Mouse (Mus musculus) liver, embryonic 13.5 days (tissue): ENCODE results near the gene Unc13c. TPM values are rescaled to one million over a fixed set of nuclear protein-coding genes. Genes with fewer than 3 reads are reported as not detected.

Source experiments
- ATAC-seq: fragments of 200-750 bp; cut with Nextera tagmentation; 2 replicates; pipeline ENCODE4 v1.8.0; 2017; ENCODE audit warnings: low read depth, mild to moderate bottlenecking, moderate number of reproducible peaks, moderate library complexity
- DNase-seq: peaks from one replicate; pipeline ENCODE4 v3.0.0; 2022
- H3K27ac ChIP-seq: fragments of 300-500 bp; sonication (generic); 2 replicates; pipeline ENCODE4 v1.5.1; 2015; ENCODE audit warnings: moderate library complexity, mild to moderate bottlenecking, inconsistent platforms
- H3K27me3 ChIP-seq: fragments of 300-500 bp; sonication (generic); 2 replicates; pipeline ENCODE4 v1.6.1; 2015; ENCODE audit warnings: mild to moderate bottlenecking, inconsistent platforms
- H3K36me3 ChIP-seq: fragments of 300-500 bp; sonication (generic); 2 replicates; pipeline ENCODE4 v1.6.1; 2015; ENCODE audit warnings: mild to moderate bottlenecking, inconsistent platforms
- H3K4me1 ChIP-seq: fragments of 300-500 bp; sonication (generic); replicated peaks from 2 replicates; pipeline ENCODE4 v1.6.1; 2015; ENCODE audit warnings: inconsistent platforms
- H3K4me2 ChIP-seq: fragments of 300-500 bp; sonication (generic); 2 replicates; pipeline ENCODE4 v1.6.1; 2015; ENCODE audit warnings: inconsistent platforms, mild to moderate bottlenecking, moderate library complexity
- H3K4me3 ChIP-seq: fragments of 300-500 bp; sonication (generic); replicated peaks from 2 replicates; pipeline ENCODE4 v1.5.1; 2015; ENCODE audit warnings: mild to moderate bottlenecking, inconsistent platforms
- H3K9ac ChIP-seq: fragments of 300-500 bp; sonication (generic); 2 replicates; pipeline ENCODE4 v1.6.1; 2015; ENCODE audit warnings: mild to moderate bottlenecking, inconsistent platforms
- H3K9me3 ChIP-seq: fragments of 300-500 bp; sonication (generic); replicated peaks from 2 replicates; pipeline ENCODE4 v1.6.1; 2016; ENCODE audit warnings: inconsistent platforms
- WGBS: fragments of 180-500 bp; shearing (Covaris S2); methylation state at CpG from one replicate; pipeline ENCODE4 v1.1.7; 2015; ENCODE audit not compliant: insufficient replicate concordance; 5-methylcytosine and 5-hydroxymethylcytosine counted together
- polyA plus RNA-seq: library from polyadenylated mRNA; unstranded; fragments of >200 nt; fragmentation: Nextera tagmentation; extraction: Ambion mirVana; gene quantifications from 2 replicates; pipeline ENCODE4 v1.2.1, GENCODE M21; 2015

Unc13c gene
- 0.02 and 0.06 TPM in 2 replicates for polyA plus RNA-seq

- 3% methylated on average over 17 of the region's 17 CpGs for WGBS
- no peak within 1 kb of the TSS for H3K9ac ChIP-seq
- H3K27ac ChIP-seq = no peak within 1 kb of the TSS
- H3K4me3 ChIP-seq = no peak within 1 kb of the TSS
- peak within 1 kb of the TSS; percentile 17; the same call in 1 of the 2 replicates for H3K4me2 ChIP-seq
- DNase-seq (no peak), ATAC-seq (no peak)
- no peaks in the 10 kb centered on the region for H3K4me1 ChIP-seq
- H3K27me3 ChIP-seq = no peaks in the 10 kb centered on the region; the same call in 1 of the 2 replicates
- no peaks in the 10 kb centered on the region for H3K36me3 ChIP-seq
- H3K9me3 ChIP-seq = no peaks in the 10 kb centered on the region
Observed at GRCm38 (mm10) chr9:73968641-73969121, at the start of gene Unc13c. Gene Unc13c (minus strand): TSS chr9:73968966.

- ATAC-seq (no peak), DNase-seq (no peak)
- Histone ChIP-seq H3K4me3 (no peak overlapping the region), H3K4me2 (no peak overlapping the region), H3K9me3 (no peaks in the 10 kb centered on the region), H3K9ac (no peak overlapping the region), H3K27me3 (no peaks in the 10 kb centered on the region), H3K36me3 (no peaks in the 10 kb centered on the region), H3K27ac (no peak overlapping the region), H3K4me1 (no peaks in the 10 kb centered on the region)
- WGBS = 68% methylated on average over 7 of the region's 7 CpGs
Observed at GRCm38 (mm10) chr9:74007976-74008686, 39.4 kb upstream of the Unc13c start.

DNA sequence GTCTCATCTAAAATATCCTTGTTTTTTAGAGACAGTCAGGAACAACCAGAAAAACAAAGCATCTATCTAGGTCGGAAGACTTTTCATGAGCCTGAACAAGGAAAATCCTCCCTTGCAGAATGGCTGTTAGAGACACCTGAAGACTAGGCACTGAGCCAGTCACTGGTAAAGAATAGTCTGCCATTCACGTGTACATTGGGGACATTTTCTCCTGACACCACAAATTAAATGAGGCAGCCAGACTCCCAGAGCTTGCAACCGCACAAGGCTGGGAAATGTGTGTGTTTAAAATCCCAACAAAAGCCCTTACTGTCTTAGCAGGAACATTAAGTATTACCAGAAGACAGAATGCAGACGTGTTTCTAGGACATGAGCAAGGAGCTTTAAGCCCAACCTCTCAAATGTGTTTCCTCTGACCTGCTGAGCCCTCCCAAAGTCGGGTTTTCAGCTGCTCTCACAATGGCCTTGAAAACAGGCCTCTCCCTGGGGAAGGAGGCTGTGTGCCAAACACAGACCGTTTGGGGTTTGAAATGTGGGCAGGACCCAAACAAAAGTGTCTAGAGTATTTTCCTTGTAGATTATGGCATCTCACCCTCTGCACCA, 33.7 kb upstream of the Unc13c start:
- no peaks in the 10 kb centered on the region for H3K27me3 ChIP-seq
- WGBS = 42% methylated on average over 6 of the region's 6 CpGs
- ATAC-seq = no peak
- H3K27ac ChIP-seq = no peak overlapping the region
- no peak overlapping the region for H3K4me2 ChIP-seq
- no peaks in the 10 kb centered on the region for H3K36me3 ChIP-seq
- no peak overlapping the region for H3K4me3 ChIP-seq
- DNase-seq = no peak
- H3K9ac ChIP-seq = no peak overlapping the region
- H3K4me1 ChIP-seq = no peaks in the 10 kb centered on the region
- no peaks in the 10 kb centered on the region for H3K9me3 ChIP-seq

DNA sequence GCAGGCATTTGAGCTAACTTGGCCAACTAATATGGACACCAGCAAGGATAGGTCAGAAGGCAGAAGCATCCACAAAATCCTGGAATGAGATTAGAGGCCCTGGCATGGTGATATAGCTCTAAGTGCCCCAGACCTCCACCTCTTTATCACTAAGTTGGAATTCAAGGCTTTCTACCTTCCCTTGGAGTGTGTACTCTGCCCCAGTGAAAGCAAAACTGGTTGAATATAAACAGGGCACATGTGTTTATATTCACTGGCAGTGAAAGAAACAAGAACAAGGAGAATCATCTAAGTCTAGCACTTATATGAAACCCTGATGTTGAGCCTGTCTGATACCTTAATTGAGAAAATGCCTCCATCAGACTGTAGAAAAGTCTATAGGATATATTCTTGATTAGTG, 19.3 kb upstream of the Unc13c start:
- Histone ChIP-seq H3K36me3 (no peaks in the 10 kb centered on the region), H3K4me1 (no peaks in the 10 kb centered on the region), H3K9ac (no peak overlapping the region), H3K27me3 (no peaks in the 10 kb centered on the region), H3K4me3 (no peak overlapping the region), H3K27ac (no peak overlapping the region), H3K4me2 (no peak overlapping the region), H3K9me3 (no peaks in the 10 kb centered on the region)
- no peak for ATAC-seq
- DNase-seq = no peak

DNA sequence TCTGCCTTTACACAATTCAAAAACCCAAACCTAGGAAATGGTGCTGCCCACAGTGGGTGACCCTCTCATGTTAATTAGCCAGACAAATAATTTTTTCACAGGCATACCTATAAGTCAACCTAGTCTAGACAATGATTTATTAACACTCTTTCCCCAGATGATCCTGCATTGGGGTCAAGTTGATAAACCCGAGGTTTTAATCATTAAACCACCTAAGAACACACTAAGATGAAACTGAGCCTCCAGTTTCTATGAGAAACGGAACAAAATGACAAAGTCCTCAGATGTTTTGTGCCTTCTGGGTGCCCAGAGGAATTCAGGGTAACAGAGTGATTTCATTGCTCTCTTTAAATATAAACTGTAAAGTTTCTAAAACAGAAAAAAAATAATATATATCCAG, 18.5 kb upstream of the Unc13c start:
- DNase-seq = no peak
- no peak overlapping the region for H3K9ac ChIP-seq
- no peaks in the 10 kb centered on the region for H3K4me1 ChIP-seq
- no peaks in the 10 kb centered on the region for H3K27me3 ChIP-seq
- 48% methylated on average over 2 of the region's 2 CpGs for WGBS
- no peak overlapping the region for H3K4me3 ChIP-seq
- no peak overlapping the region for H3K4me2 ChIP-seq
- no peaks in the 10 kb centered on the region for H3K9me3 ChIP-seq
- H3K27ac ChIP-seq = no peak overlapping the region
- no peaks in the 10 kb centered on the region for H3K36me3 ChIP-seq
- no peak for ATAC-seq

DNA sequence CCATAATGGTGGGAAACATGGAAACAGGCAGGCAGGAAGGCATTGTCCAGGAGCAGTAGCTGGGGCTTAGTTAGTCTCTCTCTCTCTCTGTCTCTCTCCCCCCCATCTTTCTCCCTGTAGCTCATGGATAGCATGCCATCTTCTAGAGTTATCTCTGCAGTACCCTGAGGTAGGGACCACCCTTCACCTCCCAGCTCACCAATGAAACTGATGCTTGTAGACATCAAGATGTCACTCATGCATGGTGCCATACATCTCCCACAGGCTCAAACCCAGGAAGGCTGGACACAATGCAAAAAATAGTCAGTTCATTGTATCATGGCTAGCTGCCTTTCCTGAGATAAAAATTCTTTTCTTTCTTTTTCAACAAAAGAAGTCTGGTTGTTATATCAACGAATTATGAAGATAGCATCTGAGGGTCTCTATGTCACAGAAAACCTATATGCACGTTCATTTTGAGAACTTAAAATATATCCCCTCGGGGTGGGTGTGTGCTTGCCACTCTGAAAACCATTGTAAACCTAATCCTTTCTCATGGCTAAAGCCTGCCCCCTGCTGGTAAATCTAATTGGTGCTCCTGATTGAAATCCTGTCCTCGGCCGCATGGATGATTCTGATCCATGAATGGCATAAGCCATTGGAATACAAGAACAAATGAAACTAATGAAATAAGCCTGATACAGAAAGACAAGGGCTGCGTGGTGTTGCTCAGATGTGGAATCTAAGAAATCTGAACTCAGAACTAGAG, 14.0 kb upstream of the Unc13c start:
- Histone ChIP-seq H3K4me2 (no peak overlapping the region), H3K4me1 (no peaks in the 10 kb centered on the region), H3K27me3 (no peaks in the 10 kb centered on the region), H3K27ac (no peak overlapping the region), H3K4me3 (no peak overlapping the region), H3K9ac (no peak overlapping the region), H3K9me3 (no peaks in the 10 kb centered on the region), H3K36me3 (no peaks in the 10 kb centered on the region)
- ATAC-seq (no peak), DNase-seq (peak; percentile 1)
- 10% methylated on average over 6 of the region's 6 CpGs for WGBS

DNA sequence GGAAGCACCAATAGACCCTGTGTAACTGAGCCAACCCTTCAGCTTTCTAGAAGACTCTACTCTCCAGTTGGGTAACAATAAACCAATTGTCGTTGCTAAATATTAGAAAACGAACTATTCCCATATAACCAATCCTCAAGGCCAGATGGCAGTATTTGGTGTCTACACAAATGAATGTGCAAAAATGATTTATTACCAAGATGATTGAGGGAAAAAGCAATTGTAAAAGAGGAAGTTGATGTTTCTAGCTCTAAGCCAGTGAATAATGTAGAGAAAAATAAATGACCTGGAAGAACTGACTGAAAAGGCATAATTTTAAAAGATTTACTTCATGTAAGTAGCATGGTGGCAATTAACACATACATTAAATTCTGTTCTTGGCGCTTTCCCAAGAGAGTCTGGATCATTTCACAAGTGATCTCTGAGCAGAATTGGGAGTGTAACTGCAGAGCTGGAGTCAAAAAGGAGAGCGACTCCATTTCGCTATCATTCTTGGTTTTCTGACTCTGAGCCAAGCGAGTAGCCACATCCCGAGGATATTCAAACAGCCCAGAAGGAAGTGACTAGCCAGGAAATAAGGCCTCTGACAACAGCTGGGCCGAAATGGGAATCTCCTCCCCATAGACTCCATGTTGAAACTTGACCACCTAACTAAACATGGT, 3.7 kb upstream of the Unc13c start:
- H3K36me3 ChIP-seq = no peaks in the 10 kb centered on the region
- H3K9ac ChIP-seq = no peak overlapping the region
- ATAC-seq (no peak), DNase-seq (no peak)
- H3K27me3 ChIP-seq = no peaks in the 10 kb centered on the region; the same call in 1 of the 2 replicates
- no peaks in the 10 kb centered on the region for H3K4me1 ChIP-seq
- no peaks in the 10 kb centered on the region for H3K9me3 ChIP-seq
- WGBS = 53% methylated on average over 8 of the region's 8 CpGs
- no peak overlapping the region for H3K4me3 ChIP-seq
- no peak overlapping the region for H3K4me2 ChIP-seq
- no peak overlapping the region for H3K27ac ChIP-seq

GRCm38 (mm10) chr9:73970717-73971116, 2.0 kb upstream of the Unc13c start:
- no peak for ATAC-seq
- no peak overlapping the region for H3K4me2 ChIP-seq
- no peaks in the 10 kb centered on the region for H3K9me3 ChIP-seq
- no peak overlapping the region for H3K9ac ChIP-seq
- H3K4me1 ChIP-seq = no peaks in the 10 kb centered on the region
- no peaks in the 10 kb centered on the region for H3K36me3 ChIP-seq
- H3K4me3 ChIP-seq = no peak overlapping the region
- no peak overlapping the region for H3K27ac ChIP-seq
- 73% methylated on average over 9 of the region's 9 CpGs for WGBS
- no peak for DNase-seq
- no peaks in the 10 kb centered on the region; the same call in 1 of the 2 replicates for H3K27me3 ChIP-seq

DNA sequence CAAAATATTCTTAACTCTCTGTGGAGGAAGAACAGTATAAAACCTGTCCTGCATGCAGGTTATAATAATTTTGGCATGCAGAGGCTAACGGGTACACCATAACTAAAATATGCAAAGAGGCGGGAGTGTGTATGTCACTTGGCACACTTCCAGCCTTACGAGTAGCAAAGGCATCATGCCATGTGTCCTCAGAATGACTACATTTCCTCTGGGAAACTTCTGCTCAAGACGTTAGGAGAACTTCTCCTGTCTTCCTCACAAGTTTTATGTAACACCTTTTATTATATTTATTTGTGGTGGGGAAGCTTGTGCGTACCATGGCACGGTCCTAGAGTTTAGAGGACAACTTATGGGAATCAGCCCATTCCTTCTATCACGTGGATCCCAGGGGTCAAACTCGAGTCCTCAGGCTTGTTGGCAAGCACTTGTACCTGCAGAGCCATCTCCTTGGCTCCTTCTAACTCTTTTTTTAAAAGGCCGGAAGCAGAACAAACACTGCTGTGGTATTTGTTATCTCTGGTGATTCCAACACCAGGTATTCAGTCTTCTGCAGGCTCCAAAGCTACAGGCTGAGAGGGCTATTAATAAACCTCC, 3.3 kb downstream of the Unc13c start:
- Histone ChIP-seq H3K36me3 (no peaks in the 10 kb centered on the region), H3K9ac (no peak overlapping the region), H3K9me3 (no peaks in the 10 kb centered on the region), H3K4me1 (no peaks in the 10 kb centered on the region), H3K27ac (no peak overlapping the region), H3K4me2 (no peak overlapping the region), H3K4me3 (no peak overlapping the region), H3K27me3 (no peaks in the 10 kb centered on the region; the same call in 1 of the 2 replicates)
- no peak for DNase-seq
- no peak for ATAC-seq
- WGBS = 57% methylated on average over 9 of the region's 9 CpGs

DNA sequence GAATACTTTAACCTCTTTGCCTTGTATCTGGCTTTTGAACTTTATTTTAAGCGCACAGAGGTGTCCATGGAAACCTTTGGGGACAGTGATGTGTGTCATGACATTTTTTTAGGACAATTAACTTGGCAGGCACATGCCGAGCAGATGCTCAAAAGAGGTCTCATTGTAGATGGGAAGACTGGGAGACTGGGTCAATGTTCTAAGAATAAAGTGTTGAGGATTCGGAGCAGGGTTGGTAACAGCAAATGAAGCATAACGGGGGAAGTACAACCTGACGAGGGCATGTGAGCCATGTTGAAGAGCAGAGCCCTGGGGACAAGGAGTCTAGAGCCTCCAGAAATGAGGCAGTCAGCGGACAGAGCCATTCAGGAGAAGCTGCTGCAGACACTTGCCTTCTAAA, 6.3 kb downstream of the Unc13c start:
- ATAC-seq (no peak), DNase-seq (no peak)
- Histone ChIP-seq H3K4me2 (no peak overlapping the region), H3K9me3 (no peaks in the 10 kb centered on the region), H3K4me3 (no peak overlapping the region), H3K27me3 (no peaks in the 10 kb centered on the region), H3K4me1 (no peaks in the 10 kb centered on the region), H3K27ac (no peak overlapping the region), H3K9ac (no peak overlapping the region), H3K36me3 (no peaks in the 10 kb centered on the region)
- WGBS = 68% methylated on average over 6 of the region's 6 CpGs

DNA sequence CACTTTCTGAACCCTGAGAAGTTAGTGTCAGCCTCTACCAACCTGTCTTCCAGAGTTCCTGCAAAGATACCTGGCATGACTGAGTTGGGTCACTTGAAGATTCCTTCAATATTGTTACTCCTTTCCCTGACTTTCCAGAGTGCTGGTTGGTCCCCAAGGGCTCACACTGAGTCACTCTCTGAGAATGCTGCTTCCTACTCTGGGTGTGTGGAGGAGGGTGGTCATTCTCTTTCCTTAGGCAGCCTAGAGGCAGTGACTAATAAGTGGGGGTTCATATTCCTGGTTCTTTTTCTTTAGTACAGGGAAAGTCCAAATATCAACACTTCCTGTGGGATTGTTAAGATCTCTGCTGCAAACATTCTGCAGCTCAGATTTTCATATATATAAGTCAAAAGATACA, 16.4 kb downstream of the Unc13c start:
- Histone ChIP-seq H3K4me1 (no peaks in the 10 kb centered on the region), H3K36me3 (no peaks in the 10 kb centered on the region), H3K27ac (no peak overlapping the region), H3K4me3 (no peak overlapping the region), H3K4me2 (no peak overlapping the region), H3K27me3 (no peaks in the 10 kb centered on the region), H3K9me3 (no peaks in the 10 kb centered on the region), H3K9ac (no peak overlapping the region)
- DNase-seq (no peak), ATAC-seq (no peak)
